Mouse (Mus musculus): ENCODE measurements at regions not wholly inside any gene's neighbourhood (a gene's known extent, or its start where the extent isn't known, plus 50 kb on each side); places are given as distances from the start of the nearest gene placed in this dataset.

DNA sequence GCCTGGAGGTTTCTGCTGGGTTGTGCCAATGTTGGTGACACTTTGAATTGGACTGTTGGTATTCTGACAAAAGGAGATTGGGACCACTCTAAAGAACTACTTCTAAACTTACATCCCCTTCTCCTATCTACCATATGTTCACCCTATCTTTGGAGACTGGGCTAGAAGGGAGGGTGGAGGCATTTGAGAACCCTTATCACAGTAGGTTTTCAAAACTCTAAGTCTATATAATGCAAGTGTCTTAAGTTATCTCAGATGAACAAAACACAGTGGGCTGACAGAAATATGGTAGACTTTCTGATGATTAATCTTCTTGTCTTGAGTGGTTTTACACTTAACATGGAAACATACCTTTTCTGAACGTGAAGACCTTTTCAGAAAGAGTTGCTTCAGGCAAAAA, 486.9 kb downstream of the Adgrl2 start:
- TF ChIP-seq MYOD1 (IDR thresholded peaks at IDR 0.05; ENCODE audit: control insufficient read depth, insufficient read length, low read depth) (no peak), USF1 (IDR thresholded peaks at IDR 0.05; ENCODE audit: low read depth) (no peak), MAX (IDR thresholded peaks at IDR 0.05) (no peak), CEBPB (IDR thresholded peaks at IDR 0.05; ENCODE audit: low read depth) (no peak), CTCF (IDR thresholded peaks at IDR 0.05; ENCODE audit: control insufficient read depth, insufficient read depth, insufficient read length) (no peak), MYOG (IDR thresholded peaks at IDR 0.05; ENCODE audit: control insufficient read depth, extremely low read depth, insufficient read length) (no peak), FOSL1 (IDR thresholded peaks at IDR 0.05; ENCODE audit: insufficient read depth, low read length, poor library complexity, severe bottlenecking) (no peak)
- no peaks in the 10 kb centered on the region for H3K27me3 ChIP-seq (ENCODE audit: control insufficient read depth, insufficient read depth, insufficient read length)
- H3K4me3 ChIP-seq (ENCODE audit: insufficient read depth, poor library complexity, severe bottlenecking), result no peak overlapping the region

DNA sequence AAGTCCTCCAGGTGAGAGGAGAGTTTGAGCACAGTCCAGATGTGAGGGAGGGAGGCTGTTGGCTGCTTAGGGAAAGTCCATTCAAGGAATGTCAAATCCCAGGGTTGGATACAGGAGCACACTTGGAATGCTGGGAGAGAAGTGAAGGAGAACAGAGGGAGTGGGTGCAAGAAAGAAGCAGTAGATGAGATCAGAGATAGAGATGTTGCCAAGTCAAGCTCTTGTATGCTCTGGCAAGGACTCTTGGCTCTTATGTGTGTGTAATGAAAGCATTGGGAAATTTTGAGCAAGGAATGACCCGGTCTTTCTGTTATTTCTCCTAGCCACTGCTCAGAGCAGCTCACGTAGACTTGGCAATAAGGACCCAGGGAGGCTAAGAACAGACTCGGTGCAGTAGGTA, 488.6 kb downstream of the Adgrl2 start:
- H3K79me3 ChIP-seq (ENCODE audit: low read depth), result no peaks in the 10 kb centered on the region
- TF ChIP-seq CEBPB (IDR thresholded peaks at IDR 0.05; ENCODE audit: low read depth) (no peak), USF1 (IDR thresholded peaks at IDR 0.05; ENCODE audit: low read depth) (no peak), MAX (IDR thresholded peaks at IDR 0.05) (no peak), MYOG (IDR thresholded peaks at IDR 0.05; ENCODE audit: control insufficient read depth, extremely low read depth, insufficient read length) (no peak), FOSL1 (IDR thresholded peaks at IDR 0.05; ENCODE audit: insufficient read depth, low read length, poor library complexity, severe bottlenecking) (no peak), MYOD1 (IDR thresholded peaks at IDR 0.05; ENCODE audit: control insufficient read depth, insufficient read length, low read depth) (no peak), CTCF (IDR thresholded peaks at IDR 0.05; ENCODE audit: control insufficient read depth, insufficient read depth, insufficient read length) (no peak)
- H3K79me2 ChIP-seq (ENCODE audit: control insufficient read depth, insufficient read depth), result no peaks in the 10 kb centered on the region
- no peak overlapping the region for H3K4me3 ChIP-seq (ENCODE audit: insufficient read depth, poor library complexity, severe bottlenecking)
- no peak overlapping the region for H3ac ChIP-seq (ENCODE audit: control insufficient read depth, insufficient read length, low read depth)
- H3K27me3 ChIP-seq (ENCODE audit: control insufficient read depth, insufficient read depth, insufficient read length), result no peaks in the 10 kb centered on the region
- no peaks in the 10 kb centered on the region for H3K36me3 ChIP-seq (ENCODE audit: control insufficient read depth, insufficient read depth)

More for the DNA sequence above, 486.9 kb downstream of the Adgrl2 start:
- Histone ChIP-seq H3K36me3 (ENCODE audit: control insufficient read depth, insufficient read depth) (no peaks in the 10 kb centered on the region), H3K79me3 (ENCODE audit: low read depth) (no peaks in the 10 kb centered on the region), H3ac (ENCODE audit: control insufficient read depth, insufficient read length, low read depth) (no peak overlapping the region), H3K79me2 (ENCODE audit: control insufficient read depth, insufficient read depth) (no peaks in the 10 kb centered on the region)

DNA sequence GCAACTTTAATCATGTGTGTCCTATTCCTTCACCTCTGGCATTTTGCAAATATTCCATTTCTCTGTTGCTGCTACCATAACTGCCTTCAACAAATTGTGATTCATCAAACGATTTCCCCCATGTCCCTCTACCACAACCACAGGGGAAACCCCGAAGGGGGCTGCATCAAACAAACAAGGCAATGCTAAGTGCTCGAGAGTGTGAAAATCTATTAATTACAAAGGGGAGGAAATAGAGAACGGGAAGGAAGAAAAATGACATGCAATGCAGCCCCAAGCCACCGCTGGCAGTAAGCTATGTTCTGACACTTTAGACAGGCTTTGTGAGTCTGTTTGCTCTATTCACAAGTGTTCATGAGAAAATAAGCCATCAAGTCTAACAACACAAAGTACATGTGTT, 493.7 kb downstream of the Adgrl2 start:
- H3K36me3 ChIP-seq (ENCODE audit: control insufficient read depth, insufficient read depth), result no peaks in the 10 kb centered on the region
- H3K79me2 ChIP-seq (ENCODE audit: control insufficient read depth, insufficient read depth), result no peaks in the 10 kb centered on the region
- no peak overlapping the region for H3ac ChIP-seq (ENCODE audit: control insufficient read depth, insufficient read length, low read depth)
- no peaks in the 10 kb centered on the region for H3K27me3 ChIP-seq (ENCODE audit: control insufficient read depth, insufficient read depth, insufficient read length)
- no peaks in the 10 kb centered on the region for H3K79me3 ChIP-seq (ENCODE audit: low read depth)
- TF ChIP-seq CTCF (IDR thresholded peaks at IDR 0.05; ENCODE audit: control insufficient read depth, insufficient read depth, insufficient read length) (no peak), USF1 (IDR thresholded peaks at IDR 0.05; ENCODE audit: low read depth) (no peak), CEBPB (IDR thresholded peaks at IDR 0.05; ENCODE audit: low read depth) (no peak), FOSL1 (IDR thresholded peaks at IDR 0.05; ENCODE audit: insufficient read depth, low read length, poor library complexity, severe bottlenecking) (no peak), MYOD1 (IDR thresholded peaks at IDR 0.05; ENCODE audit: control insufficient read depth, insufficient read length, low read depth) (no peak), MYOG (IDR thresholded peaks at IDR 0.05; ENCODE audit: control insufficient read depth, extremely low read depth, insufficient read length) (no peak), MAX (IDR thresholded peaks at IDR 0.05) (no peak)
- no peak overlapping the region for H3K4me3 ChIP-seq (ENCODE audit: insufficient read depth, poor library complexity, severe bottlenecking)

DNA sequence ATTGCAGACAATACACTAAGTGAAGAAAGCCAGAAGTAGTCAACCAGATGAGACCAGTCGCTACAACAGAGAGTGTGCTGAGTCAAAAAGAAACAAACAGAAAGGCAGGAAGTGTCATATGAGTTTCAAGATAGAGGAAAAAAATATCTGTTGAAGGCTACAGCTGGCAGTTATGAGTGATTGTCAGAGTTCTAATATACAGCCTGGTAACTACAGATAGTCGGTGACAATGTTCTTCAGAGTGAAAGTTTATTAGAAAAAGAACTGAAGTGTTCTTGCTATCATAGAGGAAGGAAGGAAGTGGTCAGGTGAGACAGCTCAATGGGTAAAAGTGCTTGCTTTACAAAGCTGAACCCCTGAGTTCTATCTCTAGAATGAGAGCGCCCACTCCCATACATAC, 499.1 kb downstream of the Adgrl2 start:
- Histone ChIP-seq H3K36me3 (ENCODE audit: control insufficient read depth, insufficient read depth) (no peaks in the 10 kb centered on the region), H3K79me2 (ENCODE audit: control insufficient read depth, insufficient read depth) (no peaks in the 10 kb centered on the region), H3ac (ENCODE audit: control insufficient read depth, insufficient read length, low read depth) (no peak overlapping the region), H3K79me3 (ENCODE audit: low read depth) (no peaks in the 10 kb centered on the region), H3K4me3 (ENCODE audit: insufficient read depth, poor library complexity, severe bottlenecking) (no peak overlapping the region), H3K27me3 (ENCODE audit: control insufficient read depth, insufficient read depth, insufficient read length) (no peaks in the 10 kb centered on the region)
- TF ChIP-seq CTCF (IDR thresholded peaks at IDR 0.05; ENCODE audit: control insufficient read depth, insufficient read depth, insufficient read length), result no peak
- no peak for TF ChIP-seq CEBPB (IDR thresholded peaks at IDR 0.05; ENCODE audit: low read depth)
- no peak for TF ChIP-seq MYOG (IDR thresholded peaks at IDR 0.05; ENCODE audit: control insufficient read depth, extremely low read depth, insufficient read length)
- TF ChIP-seq USF1 (IDR thresholded peaks at IDR 0.05; ENCODE audit: low read depth), result no peak
- no peak for TF ChIP-seq FOSL1 (IDR thresholded peaks at IDR 0.05; ENCODE audit: insufficient read depth, low read length, poor library complexity, severe bottlenecking)
- no peak for TF ChIP-seq MAX (IDR thresholded peaks at IDR 0.05)
- TF ChIP-seq MYOD1 (IDR thresholded peaks at IDR 0.05; ENCODE audit: control insufficient read depth, insufficient read length, low read depth), result no peak

DNA sequence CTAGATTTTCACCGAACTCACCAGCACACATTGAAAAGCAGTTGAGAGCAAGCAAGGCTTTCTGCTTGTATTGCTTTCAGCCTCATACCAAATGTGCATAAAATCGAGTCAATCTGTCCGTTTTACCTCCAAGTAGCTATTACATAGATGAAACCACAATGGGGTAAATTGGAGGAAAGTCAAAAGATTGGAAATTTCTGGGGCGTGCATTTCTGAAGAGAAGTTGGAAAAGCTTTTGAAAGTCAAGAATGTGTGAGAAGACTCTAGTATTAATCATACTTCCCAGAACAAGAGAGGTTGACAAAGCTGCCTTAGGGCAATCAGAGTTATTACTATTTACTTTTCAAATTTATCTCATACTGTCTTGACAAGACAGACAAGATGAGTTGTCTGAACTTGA, 501.2 kb downstream of the Adgrl2 start:
- Histone ChIP-seq H3K4me3 (ENCODE audit: insufficient read depth, poor library complexity, severe bottlenecking) (no peak overlapping the region), H3K27me3 (ENCODE audit: control insufficient read depth, insufficient read depth, insufficient read length) (no peaks in the 10 kb centered on the region), H3K79me3 (ENCODE audit: low read depth) (no peaks in the 10 kb centered on the region), H3K36me3 (ENCODE audit: control insufficient read depth, insufficient read depth) (no peaks in the 10 kb centered on the region), H3ac (ENCODE audit: control insufficient read depth, insufficient read length, low read depth) (no peak overlapping the region), H3K79me2 (ENCODE audit: control insufficient read depth, insufficient read depth) (no peaks in the 10 kb centered on the region)
- TF ChIP-seq CEBPB (IDR thresholded peaks at IDR 0.05; ENCODE audit: low read depth) (no peak), FOSL1 (IDR thresholded peaks at IDR 0.05; ENCODE audit: insufficient read depth, low read length, poor library complexity, severe bottlenecking) (no peak), MAX (IDR thresholded peaks at IDR 0.05) (no peak), USF1 (IDR thresholded peaks at IDR 0.05; ENCODE audit: low read depth) (no peak), CTCF (IDR thresholded peaks at IDR 0.05; ENCODE audit: control insufficient read depth, insufficient read depth, insufficient read length) (no peak), MYOG (IDR thresholded peaks at IDR 0.05; ENCODE audit: control insufficient read depth, extremely low read depth, insufficient read length) (no peak), MYOD1 (IDR thresholded peaks at IDR 0.05; ENCODE audit: control insufficient read depth, insufficient read length, low read depth) (no peak)

DNA sequence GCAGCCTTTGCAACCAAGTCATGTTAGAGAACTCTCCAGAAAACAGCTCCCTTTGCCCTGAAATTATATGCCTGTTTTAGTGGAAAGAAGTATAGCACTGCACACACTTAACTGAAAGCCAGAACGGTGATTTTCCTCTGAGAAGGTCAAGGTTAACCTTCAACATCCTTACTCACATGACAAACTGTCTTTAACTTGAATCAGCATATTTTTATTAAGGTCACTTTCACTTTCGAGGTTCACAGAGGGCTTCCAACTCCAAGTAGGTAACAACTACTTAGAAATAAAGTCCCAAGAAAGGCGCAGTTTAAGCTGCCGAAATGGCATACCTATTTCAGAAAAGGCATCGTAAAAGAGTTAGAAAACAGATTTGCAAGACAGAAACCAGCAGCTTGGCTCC, 502.4 kb downstream of the Adgrl2 start:
- H3ac ChIP-seq (ENCODE audit: control insufficient read depth, insufficient read length, low read depth), result no peak overlapping the region
- H3K79me3 ChIP-seq (ENCODE audit: low read depth), result no peaks in the 10 kb centered on the region
- no peak for TF ChIP-seq MYOG (IDR thresholded peaks at IDR 0.05; ENCODE audit: control insufficient read depth, extremely low read depth, insufficient read length)
- TF ChIP-seq FOSL1 (IDR thresholded peaks at IDR 0.05; ENCODE audit: insufficient read depth, low read length, poor library complexity, severe bottlenecking), result no peak
- TF ChIP-seq USF1 (IDR thresholded peaks at IDR 0.05; ENCODE audit: low read depth), result no peak
- TF ChIP-seq MAX (IDR thresholded peaks at IDR 0.05), result no peak
- TF ChIP-seq CEBPB (IDR thresholded peaks at IDR 0.05; ENCODE audit: low read depth), result no peak
- TF ChIP-seq MYOD1 (IDR thresholded peaks at IDR 0.05; ENCODE audit: control insufficient read depth, insufficient read length, low read depth), result no peak
- no peak for TF ChIP-seq CTCF (IDR thresholded peaks at IDR 0.05; ENCODE audit: control insufficient read depth, insufficient read depth, insufficient read length)
- H3K4me3 ChIP-seq (ENCODE audit: insufficient read depth, poor library complexity, severe bottlenecking), result no peak overlapping the region
- no peaks in the 10 kb centered on the region for H3K79me2 ChIP-seq (ENCODE audit: control insufficient read depth, insufficient read depth)
- no peaks in the 10 kb centered on the region for H3K36me3 ChIP-seq (ENCODE audit: control insufficient read depth, insufficient read depth)
- no peaks in the 10 kb centered on the region for H3K27me3 ChIP-seq (ENCODE audit: control insufficient read depth, insufficient read depth, insufficient read length)
